Mouse (Mus musculus): Measurements from ENCODE around the gene Rbm20. TPM values are rescaled to one million over a fixed set of nuclear protein-coding genes. Genes with fewer than 3 reads are reported as not detected.

The Rbm20 gene
- total and polyA plus RNA-seq, 2 experiments from 2014 or later = 1.4 to 3.4 TPM

- Histone ChIP-seq H3K9ac (no peak overlapping the region), H3K4me2 (ENCODE audit: low read depth) (no peak overlapping the region), H3K27ac (ENCODE audit: low read depth, low read length) (no peak overlapping the region), H3K4me1 (ENCODE audit: insufficient read depth) (no peaks in the 10 kb centered on the region), H3K36me3 (ENCODE audit: insufficient read depth) (no peaks in the 10 kb centered on the region), H3K27me3 (ENCODE audit: insufficient read depth, low read length) (no peaks in the 10 kb centered on the region), H3K9me3 (ENCODE audit: low read length) (no peaks in the 10 kb centered on the region), H3K4me3 (ENCODE audit: low read depth, low read length) (no peak overlapping the region)
- ATAC-seq (no peak), DNase-seq (no peak)
- TF ChIP-seq CTCF (IDR thresholded peaks at IDR 0.05; ENCODE audit: low read depth) = no peak
- 92% methylated on average over 5 of the region's 5 CpGs for WGBS
Observed at GRCm38 (mm10) chr19:53807276-53807801, 130.2 kb downstream of the Rbm20 start.

GRCm38 (mm10) chr19:53808041-53808777 lies 131.1 kb downstream of the Rbm20 start:
- no peak for TF ChIP-seq CTCF (IDR thresholded peaks at IDR 0.05; ENCODE audit: low read depth)
- no peaks in the 10 kb centered on the region for H3K36me3 ChIP-seq (ENCODE audit: insufficient read depth)
- 73% methylated on average over 15 of the region's 15 CpGs for WGBS
- no peaks in the 10 kb centered on the region for H3K4me1 ChIP-seq (ENCODE audit: insufficient read depth)
- no peak overlapping the region for H3K9ac ChIP-seq
- no peak overlapping the region for H3K4me2 ChIP-seq (ENCODE audit: low read depth)
- DNase-seq (no peak), ATAC-seq (no peak)
- H3K4me3 ChIP-seq (ENCODE audit: low read depth, low read length) = no peak overlapping the region
- H3K27ac ChIP-seq (ENCODE audit: low read depth, low read length) = no peak overlapping the region
- H3K9me3 ChIP-seq (ENCODE audit: low read length) = no peaks in the 10 kb centered on the region
- H3K27me3 ChIP-seq (ENCODE audit: insufficient read depth, low read length) = no peaks in the 10 kb centered on the region

- Histone ChIP-seq H3K27ac (ENCODE audit: low read depth, low read length) (no peak overlapping the region), H3K9ac (no peak overlapping the region), H3K4me2 (ENCODE audit: low read depth) (no peak overlapping the region), H3K4me1 (ENCODE audit: insufficient read depth) (no peaks in the 10 kb centered on the region), H3K4me3 (ENCODE audit: low read depth, low read length) (no peak overlapping the region), H3K27me3 (ENCODE audit: insufficient read depth, low read length) (no peaks in the 10 kb centered on the region), H3K9me3 (ENCODE audit: low read length) (no peaks in the 10 kb centered on the region), H3K36me3 (ENCODE audit: insufficient read depth) (no peaks in the 10 kb centered on the region)
- no peak for DNase-seq
- WGBS = 68% methylated on average over 7 of the region's 7 CpGs
- ATAC-seq = no peak
- TF ChIP-seq CTCF (IDR thresholded peaks at IDR 0.05; ENCODE audit: low read depth) = no peak
Observed at GRCm38 (mm10) chr19:53809185-53809861, 132.2 kb downstream of the Rbm20 start.

GRCm38 (mm10) chr19:53810024-53810423 lies 132.9 kb downstream of the Rbm20 start:
- Histone ChIP-seq H3K9ac (no peak overlapping the region), H3K4me2 (ENCODE audit: low read depth) (no peak overlapping the region), H3K4me1 (ENCODE audit: insufficient read depth) (no peaks in the 10 kb centered on the region), H3K36me3 (ENCODE audit: insufficient read depth) (no peaks in the 10 kb centered on the region), H3K27ac (ENCODE audit: low read depth, low read length) (no peak overlapping the region), H3K27me3 (ENCODE audit: insufficient read depth, low read length) (no peaks in the 10 kb centered on the region), H3K4me3 (ENCODE audit: low read depth, low read length) (no peak overlapping the region), H3K9me3 (ENCODE audit: low read length) (no peaks in the 10 kb centered on the region)
- ATAC-seq (no peak), DNase-seq (no peak)
- TF ChIP-seq CTCF (IDR thresholded peaks at IDR 0.05; ENCODE audit: low read depth) = no peak
- WGBS = 81% methylated on average over 7 of the region's 7 CpGs

GRCm38 (mm10) chr19:53810584-53810983 lies 133.5 kb downstream of the Rbm20 start:
- Histone ChIP-seq H3K4me1 (ENCODE audit: insufficient read depth) (no peaks in the 10 kb centered on the region), H3K27me3 (ENCODE audit: insufficient read depth, low read length) (no peaks in the 10 kb centered on the region), H3K4me3 (ENCODE audit: low read depth, low read length) (no peak overlapping the region), H3K4me2 (ENCODE audit: low read depth) (no peak overlapping the region), H3K9me3 (ENCODE audit: low read length) (no peaks in the 10 kb centered on the region), H3K9ac (no peak overlapping the region), H3K36me3 (ENCODE audit: insufficient read depth) (no peaks in the 10 kb centered on the region), H3K27ac (ENCODE audit: low read depth, low read length) (no peak overlapping the region)
- no peak for TF ChIP-seq CTCF (IDR thresholded peaks at IDR 0.05; ENCODE audit: low read depth)
- 77% methylated on average over 3 of the region's 3 CpGs for WGBS
- ATAC-seq (no peak), DNase-seq (no peak)

- Histone ChIP-seq H3K9ac (no peak overlapping the region), H3K36me3 (ENCODE audit: insufficient read depth) (no peaks in the 10 kb centered on the region), H3K4me2 (ENCODE audit: low read depth) (no peak overlapping the region), H3K27me3 (ENCODE audit: insufficient read depth, low read length) (no peaks in the 10 kb centered on the region), H3K9me3 (ENCODE audit: low read length) (no peaks in the 10 kb centered on the region), H3K27ac (ENCODE audit: low read depth, low read length) (no peak overlapping the region), H3K4me3 (ENCODE audit: low read depth, low read length) (no peak overlapping the region), H3K4me1 (ENCODE audit: insufficient read depth) (no peaks in the 10 kb centered on the region)
- DNase-seq (no peak), ATAC-seq (no peak)
- 95% methylated on average over 5 of the region's 5 CpGs for WGBS
- TF ChIP-seq CTCF (IDR thresholded peaks at IDR 0.05; ENCODE audit: low read depth) = no peak
Observed at GRCm38 (mm10) chr19:53813576-53813975, 136.5 kb downstream of the Rbm20 start.

- H3K9ac ChIP-seq = no peak overlapping the region
- no peaks in the 10 kb centered on the region for H3K36me3 ChIP-seq (ENCODE audit: insufficient read depth)
- H3K27ac ChIP-seq (ENCODE audit: low read depth, low read length) = no peak overlapping the region
- no peak overlapping the region for H3K4me2 ChIP-seq (ENCODE audit: low read depth)
- WGBS = 90% methylated on average over 4 of the region's 4 CpGs
- H3K9me3 ChIP-seq (ENCODE audit: low read length) = no peaks in the 10 kb centered on the region
- no peaks in the 10 kb centered on the region for H3K27me3 ChIP-seq (ENCODE audit: insufficient read depth, low read length)
- ATAC-seq (no peak), DNase-seq (no peak)
- no peak for TF ChIP-seq CTCF (IDR thresholded peaks at IDR 0.05; ENCODE audit: low read depth)
- H3K4me1 ChIP-seq (ENCODE audit: insufficient read depth) = no peaks in the 10 kb centered on the region
- no peak overlapping the region for H3K4me3 ChIP-seq (ENCODE audit: low read depth, low read length)
Observed at GRCm38 (mm10) chr19:53815714-53816113, 138.6 kb downstream of the Rbm20 start.

Measured in forebrain, postnatal 0 days (tissue).